Mouse (Mus musculus): ENCODE measurements around the gene Sdf2. TPM values are rescaled to one million over a fixed set of nuclear protein-coding genes. Genes with fewer than 3 reads are reported as not detected.
A peak's percentile ranks its signal among the peaks of the same experiment; 100 is the strongest.

Gene Sdf2
- polyA plus RNA-seq, 1 experiment from 2014 or later, result 56.2 TPM

DNA sequence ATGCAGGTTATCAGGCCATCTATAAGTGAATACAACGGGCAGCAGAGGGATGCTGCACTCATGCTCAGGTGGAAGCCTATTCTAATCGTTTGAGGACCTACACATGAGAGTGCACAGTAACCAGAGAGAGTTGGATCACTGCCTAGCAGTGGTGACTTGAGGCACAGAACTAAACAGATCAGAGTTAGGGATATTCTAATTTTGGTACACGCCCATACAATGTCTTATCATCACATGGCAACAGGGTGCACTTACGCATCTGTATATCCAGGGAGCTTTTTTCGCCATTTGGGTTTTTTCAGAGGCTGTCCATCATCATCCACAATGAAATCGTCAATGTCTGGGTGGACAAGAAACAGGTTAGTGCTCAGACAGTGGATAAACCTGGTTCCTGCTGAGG, 14.0 kb upstream of the Sdf2 start:
- 92% methylated on average over 6 of the region's 6 CpGs for WGBS
- no peaks in the 10 kb centered on the region for H3K27me3 ChIP-seq
- H3K27ac ChIP-seq, result no peak overlapping the region
- no peak overlapping the region for H3K9ac ChIP-seq
- H3K9me3 ChIP-seq, result no peaks in the 10 kb centered on the region
- H3K4me2 ChIP-seq (replicated peaks), result no peak overlapping the region
- no peaks in the 10 kb centered on the region for H3K4me1 ChIP-seq
- peaks cover 88% of the 10 kb centered on the region for H3K36me3 ChIP-seq
- no peak for ATAC-seq (ENCODE audit: insufficient number of reproducible peaks, insufficient read depth, low FRiP score, low TSS enrichment)
- no peak overlapping the region for H3K4me3 ChIP-seq

DNA sequence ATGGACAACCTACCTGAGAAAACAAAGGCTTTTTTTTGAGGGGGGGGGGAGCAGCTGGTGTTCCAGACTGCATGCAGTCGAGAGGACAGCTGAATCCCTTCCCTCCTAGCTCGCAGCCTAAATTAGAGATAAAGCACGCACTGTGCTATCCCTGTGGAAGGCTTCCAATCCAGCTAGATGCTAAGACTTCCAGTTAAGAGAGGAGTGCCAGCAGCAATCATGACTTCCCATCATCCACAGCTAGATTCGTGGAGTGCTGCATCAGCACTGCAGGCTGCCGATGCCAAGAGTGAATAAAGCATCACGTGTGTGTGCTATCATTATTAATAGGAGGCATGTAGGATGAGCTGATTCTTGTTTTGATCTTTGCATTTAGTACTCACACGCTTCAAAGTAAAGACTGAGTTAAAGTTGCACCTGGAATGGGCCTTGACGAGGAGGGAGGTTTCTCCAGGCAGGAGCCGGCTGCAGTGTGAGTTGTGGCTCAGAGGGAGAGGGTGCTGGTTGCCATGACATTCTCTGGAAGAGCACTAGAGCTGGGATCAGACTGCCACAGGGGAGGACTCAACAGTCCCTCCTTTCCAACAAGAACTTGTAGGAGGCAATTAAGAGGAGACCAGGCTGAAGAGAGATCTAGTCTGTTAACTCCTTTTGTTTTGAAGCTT, 5.2 kb upstream of the Sdf2 start:
- no peaks in the 10 kb centered on the region for H3K27me3 ChIP-seq
- 91% methylated on average over 9 of the region's 9 CpGs for WGBS
- no peak for ATAC-seq (ENCODE audit: insufficient number of reproducible peaks, insufficient read depth, low FRiP score, low TSS enrichment)
- no peak overlapping the region for H3K4me3 ChIP-seq
- H3K27ac ChIP-seq, result no peak overlapping the region
- H3K9ac ChIP-seq, result no peak overlapping the region
- no peak overlapping the region for H3K4me2 ChIP-seq (replicated peaks)
- H3K4me1 ChIP-seq, result peaks cover 9% of the 10 kb centered on the region
- peaks cover 30% of the 10 kb centered on the region for H3K36me3 ChIP-seq
- no peaks in the 10 kb centered on the region for H3K9me3 ChIP-seq

DNA sequence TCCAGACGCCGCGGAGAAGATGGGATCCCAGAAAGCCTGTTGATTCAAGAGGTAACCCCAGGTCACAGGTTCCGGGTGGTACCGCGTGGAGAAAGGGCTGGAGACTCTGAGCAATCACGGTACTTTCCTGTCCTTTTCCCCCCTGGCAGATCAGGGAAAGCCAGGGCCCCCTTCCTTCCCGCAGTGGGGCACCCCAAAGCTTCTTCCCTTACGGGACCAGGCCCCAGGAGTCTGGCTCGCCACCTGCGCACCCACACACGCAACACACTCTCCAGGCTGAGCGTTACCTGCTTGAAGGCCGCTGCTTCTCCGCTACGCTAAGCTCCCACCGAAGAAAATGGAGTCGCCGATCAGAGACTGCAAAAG, 302 bp upstream of the Sdf2 start:
- Histone ChIP-seq H3K4me1 (peaks cover 22% of the 10 kb centered on the region), H3K36me3 (peaks cover 10% of the 10 kb centered on the region), H3K9me3 (no peaks in the 10 kb centered on the region), H3K9ac (peak overlapping the region; percentile 92), H3K27ac (peak overlapping the region; percentile 87), H3K4me3 (peak overlapping the region; percentile 98), H3K27me3 (no peaks in the 10 kb centered on the region), H3K4me2 (replicated peaks) (peak overlapping the region; percentile 74)
- no peak for ATAC-seq (ENCODE audit: insufficient number of reproducible peaks, insufficient read depth, low FRiP score, low TSS enrichment)
- WGBS, result under 1% methylated on average over 19 of the region's 19 CpGs

DNA sequence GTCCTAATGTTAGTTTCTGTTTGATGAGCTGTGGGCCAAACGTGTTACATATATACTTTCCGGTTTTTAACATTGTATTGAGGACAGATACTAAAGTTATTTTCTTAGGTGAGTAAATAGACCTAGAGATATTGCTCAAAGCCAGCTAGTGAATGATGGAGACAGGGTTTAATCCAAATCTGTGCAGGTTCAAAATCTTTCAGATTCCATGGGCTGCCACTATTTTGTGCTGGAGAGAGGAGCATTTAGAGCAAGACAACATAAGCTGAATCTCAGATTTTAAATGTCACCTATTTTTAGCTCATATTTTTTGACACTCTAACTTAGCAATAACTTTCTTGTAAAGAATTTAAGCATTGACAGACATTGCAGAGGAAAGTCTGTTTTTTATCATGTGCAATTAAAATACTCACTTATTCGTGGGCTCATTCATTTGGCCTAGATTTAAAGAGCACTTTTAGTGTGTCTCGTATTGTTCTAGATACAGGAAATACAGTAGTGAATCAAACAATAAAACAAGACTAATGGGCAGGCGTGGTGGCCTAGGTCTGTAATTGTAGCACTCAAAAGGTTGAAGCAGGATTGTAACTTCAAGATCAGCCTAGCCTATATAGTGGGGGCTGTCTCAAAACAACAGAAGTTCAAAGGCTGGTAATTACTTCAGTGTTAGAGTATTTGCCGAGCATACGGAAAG, 919 bp downstream of the Sdf2 start:
- Histone ChIP-seq H3K27ac (peak overlapping the region; percentile 87), H3K4me1 (peaks cover 22% of the 10 kb centered on the region), H3K4me2 (replicated peaks) (peak overlapping the region; percentile 74), H3K27me3 (no peaks in the 10 kb centered on the region), H3K9ac (peak overlapping the region; percentile 92; the same call in 1 of the 2 replicates), H3K9me3 (no peaks in the 10 kb centered on the region), H3K4me3 (peak overlapping the region; percentile 98), H3K36me3 (peaks cover 9% of the 10 kb centered on the region)
- WGBS, result 47% methylated on average over 7 of the region's 7 CpGs
- 0 out of 2 replicates have a peak, but pooled peaks have one; percentile 25 for ATAC-seq (ENCODE audit: insufficient number of reproducible peaks, insufficient read depth, low FRiP score, low TSS enrichment)

DNA sequence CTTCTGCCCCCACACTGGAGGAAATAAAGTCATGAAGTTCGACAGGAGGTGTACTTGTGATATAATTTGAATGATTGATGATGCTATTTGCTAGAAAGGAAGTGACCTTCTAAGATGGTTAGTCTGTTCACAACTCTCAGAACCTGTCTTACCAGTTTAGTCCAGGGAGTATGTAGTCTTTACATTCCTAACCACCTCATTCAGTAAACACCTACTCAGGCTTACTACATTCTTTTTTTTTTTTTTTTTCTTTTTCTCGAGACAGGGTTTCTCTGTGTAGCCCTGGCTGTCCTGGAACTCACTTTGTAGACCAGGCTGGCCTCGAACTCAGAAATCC, 1.4 kb downstream of the Sdf2 start:
- peak overlapping the region; percentile 98 for H3K4me3 ChIP-seq
- no peak for ATAC-seq (ENCODE audit: insufficient number of reproducible peaks, insufficient read depth, low FRiP score, low TSS enrichment)
- peaks cover 22% of the 10 kb centered on the region for H3K4me1 ChIP-seq
- no peaks in the 10 kb centered on the region for H3K9me3 ChIP-seq
- WGBS, result 63% methylated on average over 3 of the region's 3 CpGs
- H3K4me2 ChIP-seq (replicated peaks), result peak overlapping the region; percentile 74
- peaks cover 12% of the 10 kb centered on the region for H3K36me3 ChIP-seq
- no peak overlapping the region for H3K27ac ChIP-seq
- no peak overlapping the region for H3K9ac ChIP-seq
- H3K27me3 ChIP-seq, result no peaks in the 10 kb centered on the region

DNA sequence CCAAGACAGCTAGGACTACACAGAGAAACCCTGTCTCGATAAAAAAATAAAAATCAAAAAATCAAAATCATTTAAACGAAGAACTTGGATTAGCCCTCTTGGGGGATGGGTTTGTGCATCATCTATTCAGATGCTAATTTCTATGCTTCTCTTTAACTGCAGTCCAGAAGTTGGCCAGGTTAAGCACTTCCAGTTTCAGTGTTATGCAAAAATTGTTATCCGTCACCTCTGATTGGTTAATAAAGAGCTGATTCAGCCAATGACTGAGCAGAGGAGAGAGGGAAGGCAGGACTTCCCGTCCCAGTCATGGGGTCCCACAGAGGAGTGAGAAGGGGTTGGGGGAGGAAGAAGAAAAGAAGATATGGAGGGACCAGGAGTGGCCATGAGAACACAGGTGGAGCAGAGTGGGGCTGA, 2.2 kb downstream of the Sdf2 start:
- WGBS, result 59% methylated on average over 4 of the region's 4 CpGs
- Histone ChIP-seq H3K4me2 (replicated peaks) (no peak overlapping the region), H3K4me3 (no peak overlapping the region), H3K9me3 (no peaks in the 10 kb centered on the region), H3K27ac (no peak overlapping the region), H3K9ac (no peak overlapping the region), H3K4me1 (peaks cover 22% of the 10 kb centered on the region), H3K36me3 (peaks cover 18% of the 10 kb centered on the region), H3K27me3 (no peaks in the 10 kb centered on the region)
- ATAC-seq (ENCODE audit: insufficient number of reproducible peaks, insufficient read depth, low FRiP score, low TSS enrichment), result no peak

DNA sequence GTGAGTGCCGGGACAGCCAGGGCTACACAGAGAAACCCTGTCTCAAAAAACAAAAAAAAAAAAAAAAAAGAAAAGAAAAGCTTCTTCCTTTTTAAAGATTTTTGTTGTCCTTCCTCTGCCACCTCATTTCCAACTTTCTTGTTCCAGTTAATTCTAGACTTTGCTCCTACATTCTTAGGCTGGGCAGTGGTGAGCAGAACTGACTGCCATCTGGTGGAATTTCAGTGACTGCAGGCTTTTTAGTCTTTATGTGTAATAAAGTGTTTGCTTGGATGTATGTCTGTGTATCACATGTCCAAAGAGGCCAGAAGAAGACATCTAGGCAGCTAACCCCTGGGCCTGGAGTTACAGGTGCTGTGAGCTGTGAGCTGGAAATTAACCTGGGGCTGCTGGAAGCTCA, 11.1 kb downstream of the Sdf2 start:
- no peaks in the 10 kb centered on the region for H3K9me3 ChIP-seq
- H3K4me1 ChIP-seq, result no peaks in the 10 kb centered on the region
- ATAC-seq (ENCODE audit: insufficient number of reproducible peaks, insufficient read depth, low FRiP score, low TSS enrichment), result no peak
- H3K36me3 ChIP-seq, result peaks cover 23% of the 10 kb centered on the region
- H3K27ac ChIP-seq, result no peak overlapping the region
- H3K27me3 ChIP-seq, result no peaks in the 10 kb centered on the region
- no peak overlapping the region for H3K4me2 ChIP-seq (replicated peaks)
- WGBS, result 89% methylated on average over 1 of the region's 1 CpGs
- no peak overlapping the region for H3K4me3 ChIP-seq
- no peak overlapping the region for H3K9ac ChIP-seq

DNA sequence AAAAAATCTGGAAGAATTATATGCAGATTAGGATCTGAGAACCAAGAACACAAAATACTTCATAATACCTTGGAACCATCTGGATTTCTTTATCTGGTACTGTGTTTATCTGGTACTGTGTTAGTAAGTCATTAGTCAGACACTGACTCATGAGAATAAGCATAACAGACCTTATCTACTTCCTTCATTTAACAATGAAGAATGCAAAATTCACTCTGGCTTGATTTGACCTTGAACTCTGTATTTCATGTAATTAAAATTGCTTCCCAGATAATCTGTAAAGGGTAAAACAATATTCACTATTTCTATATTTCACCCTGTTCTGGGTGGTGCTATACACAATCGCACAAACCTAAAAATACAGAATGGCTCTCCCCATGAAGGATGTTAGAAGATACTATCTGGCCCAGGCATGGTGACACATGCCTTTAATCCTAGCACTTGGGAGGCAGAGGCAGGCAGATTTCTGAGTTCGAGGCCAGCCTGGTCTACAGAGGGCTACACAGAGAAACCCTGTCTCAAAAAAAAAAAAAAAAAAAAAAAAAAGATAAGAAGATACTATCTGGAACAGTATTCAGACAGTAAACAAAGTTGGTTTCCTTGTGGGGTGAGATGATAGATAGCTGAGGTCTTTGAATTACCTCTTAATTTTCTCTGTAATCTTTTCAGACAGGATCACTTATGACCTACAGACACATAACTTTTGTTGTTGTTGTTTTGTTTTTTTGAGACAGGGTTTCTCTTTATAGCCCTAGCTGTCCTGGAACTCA, 15.1 kb downstream of the Sdf2 start:
- H3K4me3 ChIP-seq, result peak overlapping the region; percentile 93
- peak overlapping the region; percentile 75 for H3K4me2 ChIP-seq (replicated peaks)

DNA sequence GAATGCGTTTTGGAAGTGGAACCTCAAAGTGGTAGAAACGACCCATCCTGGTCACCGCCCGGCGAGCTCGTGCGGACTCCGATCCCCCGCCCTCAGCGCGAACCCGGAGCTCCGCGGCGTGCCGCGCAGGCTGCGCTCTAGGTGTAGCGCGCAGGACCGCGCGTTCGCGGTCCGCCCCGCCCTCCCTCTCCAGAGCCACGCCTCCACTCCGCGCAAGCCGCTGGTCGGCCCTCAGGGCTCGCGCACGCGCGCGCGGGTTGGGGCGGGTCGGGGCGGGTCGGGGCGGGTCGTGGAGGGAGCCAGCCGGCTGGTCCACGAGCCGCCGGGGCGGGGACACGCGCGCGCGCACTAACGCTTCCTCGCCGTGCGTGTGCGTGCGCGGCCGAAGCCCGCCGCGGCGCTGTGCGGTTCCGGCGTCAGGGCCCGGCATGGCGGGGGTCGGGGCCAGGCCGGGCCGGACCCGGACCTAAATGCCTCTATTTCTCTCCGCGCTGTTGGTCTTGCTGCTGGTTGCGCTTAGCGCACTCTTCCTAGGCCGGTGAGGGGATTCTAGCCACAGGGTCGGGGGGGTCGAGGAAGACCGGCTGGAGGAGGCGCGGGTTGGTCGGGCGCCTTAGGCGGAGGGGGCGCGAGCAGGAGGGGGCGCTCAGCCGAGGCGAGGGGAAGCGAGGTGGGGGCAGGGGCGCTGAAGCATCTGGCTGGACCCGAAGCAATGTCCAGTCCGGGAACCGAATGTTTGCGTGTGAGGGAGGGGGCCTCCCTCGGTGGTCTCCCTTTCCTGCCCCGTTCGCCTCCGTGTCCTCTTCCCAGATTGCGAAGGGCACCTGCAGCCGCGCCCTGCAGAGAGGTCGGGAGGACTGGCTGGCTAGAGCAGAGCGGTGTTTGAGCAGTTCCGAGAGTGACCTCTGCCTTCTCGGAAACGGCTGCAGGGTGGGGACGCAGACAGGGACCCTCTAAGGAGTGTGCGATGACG, 16.1 kb downstream of the Sdf2 start, which contains the start of gene 2610507B11Rik:
Gene 2610507B11Rik (plus strand): TSS at position 373 of the 973 bp plus-strand sequence.
- Histone ChIP-seq H3K4me3 (peak within 1 kb of the TSS; percentile 93), H3K4me1 (peaks cover 15% of the 10 kb centered on the region), H3K4me2 (replicated peaks) (peak within 1 kb of the TSS; percentile 75), H3K27me3 (no peaks in the 10 kb centered on the region), H3K36me3 (peaks cover 31% of the 10 kb centered on the region), H3K9me3 (no peaks in the 10 kb centered on the region), H3K27ac (peak within 1 kb of the TSS; percentile 81), H3K9ac (peak within 1 kb of the TSS; percentile 84)
- under 1% methylated on average over 109 of the region's 115 CpGs for WGBS
- ATAC-seq (ENCODE audit: insufficient number of reproducible peaks, insufficient read depth, low FRiP score, low TSS enrichment), result peak; percentile 93

More for the DNA sequence above, 15.1 kb downstream of the Sdf2 start:
- ATAC-seq (ENCODE audit: insufficient number of reproducible peaks, insufficient read depth, low FRiP score, low TSS enrichment), result no peak
- peaks cover 23% of the 10 kb centered on the region for H3K36me3 ChIP-seq
- 93% methylated on average over 2 of the region's 2 CpGs for WGBS
- H3K27me3 ChIP-seq, result no peaks in the 10 kb centered on the region
- H3K9me3 ChIP-seq, result no peaks in the 10 kb centered on the region
- no peak overlapping the region for H3K9ac ChIP-seq
- no peak overlapping the region for H3K27ac ChIP-seq
- H3K4me1 ChIP-seq, result peaks cover 15% of the 10 kb centered on the region

DNA sequence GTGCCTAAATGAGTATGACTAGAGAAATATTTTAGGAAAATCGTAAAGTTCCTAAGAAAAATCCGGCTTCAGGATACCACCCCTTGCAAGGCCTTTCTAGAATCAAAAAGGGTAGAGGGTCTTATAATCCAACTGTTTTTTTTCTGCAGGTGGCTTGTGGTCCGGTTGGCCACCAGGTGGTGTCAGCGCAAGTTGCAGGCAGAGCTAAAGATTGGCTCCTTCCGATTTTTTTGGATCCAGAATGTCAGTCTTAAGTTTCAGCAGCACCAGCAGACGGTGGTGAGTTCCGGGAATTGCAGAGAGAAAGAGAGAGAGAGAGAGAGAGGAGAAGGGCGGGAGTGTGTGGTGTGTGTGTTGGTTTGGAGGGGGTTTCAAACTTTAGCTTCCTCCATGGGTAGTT, 17.0 kb downstream of the Sdf2 start:
- no peak for ATAC-seq (ENCODE audit: insufficient number of reproducible peaks, insufficient read depth, low FRiP score, low TSS enrichment)
- no peaks in the 10 kb centered on the region for H3K27me3 ChIP-seq
- WGBS, result 1% methylated on average over 8 of the region's 8 CpGs
- H3K4me2 ChIP-seq (replicated peaks), result peak overlapping the region; percentile 75
- no peaks in the 10 kb centered on the region for H3K9me3 ChIP-seq
- H3K36me3 ChIP-seq, result peaks cover 40% of the 10 kb centered on the region
- no peak overlapping the region for H3K9ac ChIP-seq
- H3K4me1 ChIP-seq, result peaks cover 15% of the 10 kb centered on the region
- H3K4me3 ChIP-seq, result peak overlapping the region; percentile 93
- no peak overlapping the region for H3K27ac ChIP-seq

DNA sequence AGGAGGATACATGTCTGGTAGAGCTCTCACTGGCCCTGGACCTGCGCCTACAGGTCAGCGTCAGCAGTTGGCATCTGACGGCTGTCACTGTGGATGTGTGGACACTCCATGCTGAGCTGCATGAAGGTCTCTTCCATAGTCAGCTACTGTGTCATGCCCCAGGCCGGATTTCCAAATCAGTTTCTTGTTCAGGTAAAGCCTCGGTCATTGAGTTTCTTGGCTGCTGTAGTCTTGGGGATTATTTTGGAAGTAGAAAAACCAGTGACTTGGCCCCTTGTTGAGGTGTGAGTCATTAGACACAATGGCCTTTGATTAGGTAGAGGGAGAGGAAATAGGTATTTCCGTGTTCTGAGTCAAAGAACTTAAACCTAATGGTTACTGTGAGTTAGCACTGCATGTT, 20.0 kb downstream of the Sdf2 start:
- no peak overlapping the region for H3K9ac ChIP-seq
- no peaks in the 10 kb centered on the region for H3K27me3 ChIP-seq
- H3K36me3 ChIP-seq, result peaks cover 63% of the 10 kb centered on the region
- H3K4me2 ChIP-seq (replicated peaks), result no peak overlapping the region
- 92% methylated on average over 6 of the region's 6 CpGs for WGBS
- no peaks in the 10 kb centered on the region for H3K9me3 ChIP-seq
- ATAC-seq (ENCODE audit: insufficient number of reproducible peaks, insufficient read depth, low FRiP score, low TSS enrichment), result no peak
- peaks cover 15% of the 10 kb centered on the region for H3K4me1 ChIP-seq
- no peak overlapping the region for H3K27ac ChIP-seq
- no peak overlapping the region for H3K4me3 ChIP-seq
